Comparison of ENCODE assay signal across 15 mouse cellular contexts in the genomic region with DNA sequence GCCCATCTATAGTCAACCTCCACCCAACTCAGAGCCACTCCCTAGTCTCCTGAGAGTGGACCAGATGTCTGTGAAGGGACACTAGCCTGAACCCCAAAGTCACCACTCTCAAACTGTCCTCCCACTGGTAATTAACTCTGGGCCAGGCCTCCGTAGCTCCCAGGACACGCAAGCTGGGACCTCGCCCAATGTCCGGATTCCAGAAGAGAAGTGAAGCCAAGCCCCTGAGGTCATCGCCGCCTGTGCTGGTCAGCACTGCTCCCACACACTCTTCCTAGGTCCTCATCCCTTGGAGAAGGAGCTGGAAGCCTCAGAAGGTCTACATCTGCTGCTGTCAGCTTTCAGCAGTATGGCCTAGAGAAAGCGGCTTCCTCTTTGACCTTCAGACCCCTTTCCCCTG. TPM values are rescaled to one million over a fixed set of nuclear protein-coding genes. Genes with fewer than 3 reads are reported as not detected.
A peak's percentile ranks its signal among the peaks of the same experiment; 100 is the strongest.
DNase-seq lines count a peak whose midpoint lies in the region; ATAC-seq and TF ChIP-seq lines count a peak whose summit lies in the region.
"Had no signal": no experiment of that assay in that cellular context is flagged by ENCODE, and none has a peak within 500 bp of the region (broad histone marks: within the 10 kb centered on the region; RNA-seq: fewer than 3 reads in every experiment).

No protein-coding gene starts in this region.

- H3K9me3 ChIP-seq in heart, embryonic 10.5 days = no peaks in the 10 kb centered on the region
- no peaks in the 10 kb centered on the region for H3K9me3 ChIP-seq in embryonic facial prominence, embryonic 10.5 days
- H3K9me3 ChIP-seq in heart, embryonic 15.5 days (replicated peaks) = no peaks in the 10 kb centered on the region
- no peaks in the 10 kb centered on the region for H3K9me3 ChIP-seq in intestine, embryonic 16.5 days (ENCODE audit: control insufficient read depth, low read length)
- H3K9me3 ChIP-seq: limb, embryonic 10.5 days; stomach, embryonic 15.5 days had no signal

- peaks cover 1% of the 10 kb centered on the region; the same call in 1 of the 2 replicates for H3K4me1 ChIP-seq in heart, adult 2 months (ENCODE audit: control insufficient read depth, insufficient read depth, low read length)
- H3K4me1 ChIP-seq in heart, embryonic 10.5 days = peaks cover 21% of the 10 kb centered on the region
- peaks cover 36% of the 10 kb centered on the region for H3K4me1 ChIP-seq in embryonic facial prominence, embryonic 10.5 days
- H3K4me1 ChIP-seq in heart, embryonic 15.5 days (replicated peaks) = peaks cover 2% of the 10 kb centered on the region; the same call in 1 of the 2 replicates
- no peaks in the 10 kb centered on the region; the same call in 1 of the 2 replicates for H3K4me1 ChIP-seq in intestine, embryonic 16.5 days (ENCODE audit: control insufficient read depth, insufficient read depth, low read length)

- no peak overlapping the region for H3K9ac ChIP-seq in heart, adult 2 months (ENCODE audit: low read depth, low read length)
- no peak overlapping the region for H3K9ac ChIP-seq in heart, embryonic 15.5 days
- H3K9ac ChIP-seq in intestine, embryonic 16.5 days (ENCODE audit: low read depth, low read length) = no peak overlapping the region
- H3K9ac ChIP-seq: liver, embryonic 14.5 days; stomach, embryonic 15.5 days had no signal

- H3K36me3 ChIP-seq in heart, adult 2 months (ENCODE audit: control insufficient read depth, insufficient read depth, low read length) = no peaks in the 10 kb centered on the region
- H3K36me3 ChIP-seq in heart, embryonic 10.5 days = no peaks in the 10 kb centered on the region
- no peaks in the 10 kb centered on the region for H3K36me3 ChIP-seq in embryonic facial prominence, embryonic 10.5 days (replicated peaks)
- H3K36me3 ChIP-seq in heart, embryonic 15.5 days = no peaks in the 10 kb centered on the region
- no peaks in the 10 kb centered on the region for H3K36me3 ChIP-seq in intestine, embryonic 16.5 days (ENCODE audit: control insufficient read depth, insufficient read depth, low read length)
- H3K36me3 ChIP-seq: limb, embryonic 10.5 days; stomach, embryonic 15.5 days had no signal

- 61% methylated on average over 7 of the region's 7 CpGs for WGBS in heart, adult 2 months
- WGBS in heart, embryonic 10.5 days = 77% methylated on average over 7 of the region's 7 CpGs
- WGBS in embryonic facial prominence, embryonic 10.5 days = 84% methylated on average over 7 of the region's 7 CpGs
- WGBS in heart, embryonic 15.5 days = 78% methylated on average over 7 of the region's 7 CpGs
- WGBS in intestine, embryonic 16.5 days = 84% methylated on average over 7 of the region's 7 CpGs

- no peaks in the 10 kb centered on the region for H3K79me2 ChIP-seq in heart, adult 2 months (replicated peaks; ENCODE audit: control insufficient read depth, insufficient read depth, low read length)

- no peak for TF ChIP-seq CTCF in heart, adult 2 months (IDR thresholded peaks at IDR 0.05)

- H3K4me2 ChIP-seq in heart, embryonic 15.5 days = no peak overlapping the region
- H3K4me2 ChIP-seq in intestine, embryonic 16.5 days (ENCODE audit: low read depth, low read length) = no peak overlapping the region
- H3K4me2 ChIP-seq: stomach, embryonic 15.5 days had no signal

- no peak for TF ChIP-seq EP300 in heart, adult 2 months (IDR thresholded peaks at IDR 0.05; ENCODE audit: insufficient read depth, low read depth, low read length)

- H3K27me3 ChIP-seq in heart, adult 2 months (ENCODE audit: control insufficient read depth, insufficient read depth, low read length) = no peaks in the 10 kb centered on the region
- peaks cover 55% of the 10 kb centered on the region for H3K27me3 ChIP-seq in heart, embryonic 10.5 days (ENCODE audit: insufficient read depth, poor library complexity, severe bottlenecking)
- peaks cover 29% of the 10 kb centered on the region for H3K27me3 ChIP-seq in embryonic facial prominence, embryonic 10.5 days (replicated peaks; ENCODE audit: low read depth, poor library complexity, severe bottlenecking)
- H3K27me3 ChIP-seq in heart, embryonic 15.5 days = peaks cover 38% of the 10 kb centered on the region
- no peaks in the 10 kb centered on the region for H3K27me3 ChIP-seq in intestine, embryonic 16.5 days (replicated peaks; ENCODE audit: control insufficient read depth, insufficient read depth, low read length)
- H3K27me3 ChIP-seq: stomach, embryonic 15.5 days had no signal

- H3K4me3 ChIP-seq in heart, adult 2 months = no peak overlapping the region
- H3K4me3 ChIP-seq in heart, embryonic 10.5 days = no peak overlapping the region
- no peak overlapping the region for H3K4me3 ChIP-seq in embryonic facial prominence, embryonic 10.5 days
- no peak overlapping the region for H3K4me3 ChIP-seq in heart, embryonic 15.5 days
- H3K4me3 ChIP-seq in intestine, embryonic 16.5 days (ENCODE audit: low read length) = no peak overlapping the region
- H3K4me3 ChIP-seq: limb, embryonic 10.5 days; stomach, embryonic 15.5 days had no signal

- DNase-seq in heart, adult 2 months = peak; percentile 77 to 78
- DNase-seq in heart, embryonic 10.5 days (ENCODE audit: low spot score) = no peak
- DNase-seq in 3T3-L1 (ENCODE audit: low read depth, low spot score) = peak; percentile 16
- no peak for DNase-seq in embryonic facial prominence, embryonic 10.5 days (ENCODE audit: low spot score)
- DNase-seq in right cerebral cortex, adult 2 months (ENCODE audit: low spot score in 2 of 2) = no peak
- DNase-seq: kidney, postnatal 25 days; thymus, postnatal 4 days had no signal

- no peak overlapping the region for H3K27ac ChIP-seq in heart, adult 2 months
- H3K27ac ChIP-seq in heart, embryonic 10.5 days = no peak overlapping the region
- H3K27ac ChIP-seq in embryonic facial prominence, embryonic 10.5 days (replicated peaks) = peak overlapping the region; percentile 26
- H3K27ac ChIP-seq in heart, embryonic 15.5 days = no peak overlapping the region
- H3K27ac ChIP-seq in intestine, embryonic 16.5 days (ENCODE audit: low read length) = no peak overlapping the region
- H3K27ac ChIP-seq: limb, embryonic 10.5 days; liver, embryonic 14.5 days; macrophage; stomach, embryonic 15.5 days had no signal

- 0 out of 2 replicates have a peak, but pooled peaks have one; percentile 12 for ATAC-seq in heart, embryonic 15.5 days (replicated peaks; ENCODE audit: insufficient number of reproducible peaks, insufficient read depth, low FRiP score, low read depth)
- no peak for ATAC-seq in intestine, embryonic 16.5 days
- ATAC-seq: activated CD4-positive, CD25-positive, alpha-beta regulatory T cell, adult 4 months; CD4-positive, CD25-positive, alpha-beta regulatory T cell, adult 4 months had no signal

- no peak for TF ChIP-seq POLR2A in heart, adult 2 months (IDR thresholded peaks at IDR 0.05; ENCODE audit: insufficient read depth, low read depth, low read length)

- intact Hi-C loops in heart, adult 2 months (cut with DNase I) = loop anchor here (1.0 to 10.0 kb wide), 2 partner anchors 183 to 338 kb away; no protein-coding TSS in a partner anchor

RNA-seq across cellular contexts. Expression of gene Cd82, which starts 13.5 kb away (rescaled TPM):
- 10 to 100 TPM; 15.2 to 18.7 TPM for total RNA-seq in heart, adult 2 months (2021)
- polyA plus RNA-seq in heart, adult 2 months (2012; rRNA removed) = 28.1 and 31.6 TPM in 2 replicates
- 12.9 and 16.6 TPM in 2 replicates for polyA plus RNA-seq in heart, embryonic 10.5 days (2016; fragmentation: Nextera tagmentation; extraction: Ambion mirVana)
- 5.2 and 7.3 TPM in 2 replicates for polyA plus RNA-seq in embryonic facial prominence, embryonic 10.5 days (2016; fragmentation: Nextera tagmentation; extraction: Ambion mirVana)
- 24.4 and 59.4 TPM in 2 replicates for polyA plus RNA-seq in heart, embryonic 15.5 days (2015; fragmentation: Nextera tagmentation; extraction: Ambion mirVana)
- 171 and 180 TPM in 2 replicates for polyA plus RNA-seq in intestine, embryonic 16.5 days (2015; fragmentation: Nextera tagmentation; extraction: Ambion mirVana)

Comparison
In these comparisons a context has a peak if more than half of its experiments do, and no peak if none do; other contexts are left out.
1. DNase-seq: peak in heart, adult 2 months (2 of 2) and 3T3-L1 (single experiment); none in heart, embryonic 10.5 days (single experiment), embryonic facial prominence, embryonic 10.5 days (single experiment) and right cerebral cortex, adult 2 months (0 of 2).